Mouse (Mus musculus): ENCODE measurements at regions not wholly inside any gene's neighbourhood (a gene's known extent, or its start where the extent isn't known, plus 50 kb on each side); places are given as distances from the start of the nearest gene placed in this dataset.

GRCm38 (mm10) chr3:38360421-38360921, 124.2 kb downstream of the Ankrd50 start:
- no peak for ATAC-seq (ENCODE audit: insufficient read depth, low FRiP score, low read depth)
- no peaks in the 10 kb centered on the region for H3K36me3 ChIP-seq
- WGBS = 29% methylated on average over 3 of the region's 3 CpGs
- H3K27me3 ChIP-seq (replicated peaks) = no peaks in the 10 kb centered on the region
- H3K4me3 ChIP-seq (replicated peaks) = no peak overlapping the region
- H3K4me2 ChIP-seq = no peak overlapping the region
- no peak overlapping the region for H3K9ac ChIP-seq
- H3K4me1 ChIP-seq = no peaks in the 10 kb centered on the region
- H3K27ac ChIP-seq = peak overlapping the region; percentile 59
- H3K9me3 ChIP-seq = no peaks in the 10 kb centered on the region

GRCm38 (mm10) chr3:38357905-38358491, 126.6 kb downstream of the Ankrd50 start:
- Histone ChIP-seq H3K27ac (no peak overlapping the region), H3K9me3 (no peaks in the 10 kb centered on the region), H3K9ac (no peak overlapping the region), H3K36me3 (no peaks in the 10 kb centered on the region), H3K4me3 (replicated peaks) (no peak overlapping the region), H3K27me3 (replicated peaks) (no peaks in the 10 kb centered on the region), H3K4me1 (no peaks in the 10 kb centered on the region), H3K4me2 (no peak overlapping the region)
- no peak for ATAC-seq (ENCODE audit: insufficient read depth, low FRiP score, low read depth)
- WGBS = 16% methylated on average over 14 of the region's 14 CpGs

DNA sequence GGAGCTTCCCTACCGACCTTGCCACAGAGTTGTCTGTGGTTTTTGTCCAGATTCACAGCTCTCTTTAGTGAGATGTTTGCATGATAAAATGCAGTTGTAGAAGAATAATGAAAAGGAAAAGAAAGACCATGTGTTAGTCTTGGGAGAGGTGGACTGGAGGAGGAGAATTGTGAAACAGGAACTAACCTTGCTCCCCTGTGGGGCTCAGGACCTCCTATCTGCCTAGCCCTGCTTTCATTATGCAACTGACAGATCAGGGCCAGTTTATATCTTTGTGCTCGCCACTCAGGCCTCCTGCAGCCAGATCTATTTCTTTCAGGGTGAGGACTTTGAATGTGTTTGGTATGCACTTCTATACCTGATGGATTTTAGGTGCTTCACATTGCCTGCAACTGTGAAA, 140.4 kb downstream of the Ankrd50 start:
- WGBS = 43% methylated on average over 2 of the region's 2 CpGs
- no peaks in the 10 kb centered on the region for H3K27me3 ChIP-seq (replicated peaks)
- no peak for ATAC-seq (ENCODE audit: insufficient read depth, low FRiP score, low read depth)

GRCm38 (mm10) chr3:38341666-38342065, 143.0 kb downstream of the Ankrd50 start:
- WGBS = 92% methylated on average over 1 of the region's 1 CpGs
- ATAC-seq (ENCODE audit: insufficient read depth, low FRiP score, low read depth) = no peak

More for the DNA sequence above, 140.4 kb downstream of the Ankrd50 start:
- no peaks in the 10 kb centered on the region for H3K9me3 ChIP-seq
- no peak overlapping the region for H3K4me2 ChIP-seq
- no peak overlapping the region for H3K27ac ChIP-seq
- H3K4me1 ChIP-seq = no peaks in the 10 kb centered on the region
- H3K4me3 ChIP-seq (replicated peaks) = no peak overlapping the region
- H3K36me3 ChIP-seq = no peaks in the 10 kb centered on the region
- no peak overlapping the region for H3K9ac ChIP-seq

GRCm38 (mm10) chr3:38333321-38333910, 151.2 kb downstream of the Ankrd50 start:
- Histone ChIP-seq H3K36me3 (no peaks in the 10 kb centered on the region), H3K4me3 (replicated peaks) (no peak overlapping the region), H3K27me3 (replicated peaks) (no peaks in the 10 kb centered on the region), H3K4me2 (no peak overlapping the region), H3K9ac (no peak overlapping the region), H3K9me3 (no peaks in the 10 kb centered on the region), H3K4me1 (no peaks in the 10 kb centered on the region), H3K27ac (no peak overlapping the region)
- ATAC-seq (ENCODE audit: insufficient read depth, low FRiP score, low read depth) = no peak
- 61% methylated on average over 3 of the region's 3 CpGs for WGBS

More at GRCm38 (mm10) chr3:38341666-38342065, 143.0 kb downstream of the Ankrd50 start:
- H3K27me3 ChIP-seq (replicated peaks) = no peaks in the 10 kb centered on the region
- no peaks in the 10 kb centered on the region for H3K9me3 ChIP-seq
- no peaks in the 10 kb centered on the region for H3K4me1 ChIP-seq
- H3K4me3 ChIP-seq (replicated peaks) = no peak overlapping the region
- no peak overlapping the region for H3K27ac ChIP-seq
- H3K4me2 ChIP-seq = no peak overlapping the region
- H3K36me3 ChIP-seq = no peaks in the 10 kb centered on the region
- no peak overlapping the region for H3K9ac ChIP-seq

DNA sequence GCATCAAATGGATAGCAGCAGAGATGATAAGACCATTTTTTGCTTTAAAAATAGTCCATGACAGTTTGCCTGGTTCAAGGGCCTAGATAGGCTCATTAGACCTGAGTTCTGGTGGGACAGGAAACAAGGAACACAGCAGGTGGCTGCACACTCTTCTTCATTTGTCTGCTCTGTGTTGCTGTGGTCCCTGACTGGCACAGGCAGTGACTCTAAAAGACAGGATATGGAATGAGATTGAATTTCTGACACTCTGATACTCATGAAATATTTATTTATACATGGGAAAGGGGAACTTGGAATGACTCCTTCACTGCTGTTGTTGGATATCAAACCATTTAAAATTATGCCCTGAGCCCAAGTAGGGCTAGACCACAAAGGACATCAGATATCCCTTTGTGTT, 153.5 kb downstream of the Ankrd50 start:
- ATAC-seq (ENCODE audit: insufficient read depth, low FRiP score, low read depth) = no peak
- no peak overlapping the region for H3K4me3 ChIP-seq (replicated peaks)
- no peak overlapping the region for H3K4me2 ChIP-seq
- H3K9me3 ChIP-seq = no peaks in the 10 kb centered on the region
- H3K27me3 ChIP-seq (replicated peaks) = no peaks in the 10 kb centered on the region
- H3K27ac ChIP-seq = no peak overlapping the region
- H3K36me3 ChIP-seq = no peaks in the 10 kb centered on the region
- H3K9ac ChIP-seq = no peak overlapping the region
- H3K4me1 ChIP-seq = no peaks in the 10 kb centered on the region

DNA sequence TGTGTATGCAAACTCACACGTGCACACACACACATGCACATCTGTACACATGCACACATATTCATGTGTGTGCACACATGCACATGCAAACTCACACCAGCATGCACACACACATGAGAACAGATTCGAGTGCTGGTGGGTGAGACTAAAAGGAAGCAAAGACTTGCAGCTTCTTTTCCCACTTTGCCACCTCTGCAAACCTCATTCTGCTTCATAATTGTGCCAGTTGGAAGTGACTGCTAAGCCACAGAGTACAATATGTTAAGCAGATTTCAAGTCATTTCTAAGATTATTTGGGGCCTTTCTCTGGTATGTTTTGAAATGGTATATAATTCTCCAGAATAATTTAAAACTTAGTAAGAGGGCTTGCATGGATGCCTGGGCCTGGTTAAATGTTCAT, 157.4 kb downstream of the Ankrd50 start:
- Histone ChIP-seq H3K9ac (no peak overlapping the region), H3K4me3 (replicated peaks) (no peak overlapping the region), H3K4me1 (0 out of 2 replicates have a peak, but pooled peaks cover 3% of the 10 kb centered on the region), H3K36me3 (no peaks in the 10 kb centered on the region), H3K4me2 (no peak overlapping the region), H3K9me3 (no peaks in the 10 kb centered on the region), H3K27me3 (replicated peaks) (no peaks in the 10 kb centered on the region), H3K27ac (no peak overlapping the region)
- no peak for ATAC-seq (ENCODE audit: insufficient read depth, low FRiP score, low read depth)
- WGBS = 85% methylated on average over 2 of the region's 2 CpGs

DNA sequence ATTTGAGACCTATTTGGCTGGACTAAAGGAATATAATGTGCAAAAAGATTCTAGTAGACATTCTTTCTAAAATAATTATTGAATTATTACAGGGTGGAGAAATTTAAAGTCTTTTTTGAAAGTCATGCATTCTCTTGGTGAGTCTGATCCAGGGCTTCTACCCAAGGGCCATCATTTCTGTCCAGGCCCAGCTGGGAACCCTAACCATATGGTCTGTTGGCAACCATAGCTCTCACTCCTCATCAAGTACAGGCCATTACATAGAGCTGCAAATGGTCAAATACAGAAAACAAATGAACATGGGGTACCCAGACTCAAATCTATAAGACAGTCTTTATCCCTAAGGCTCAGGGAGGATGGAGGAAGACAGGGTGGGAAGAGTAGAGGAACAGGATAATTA, 158.4 kb downstream of the Ankrd50 start:
- Histone ChIP-seq H3K4me1 (peaks cover 3% of the 10 kb centered on the region; the same call in 1 of the 2 replicates), H3K4me2 (no peak overlapping the region), H3K27ac (no peak overlapping the region), H3K9ac (no peak overlapping the region), H3K9me3 (no peaks in the 10 kb centered on the region), H3K36me3 (no peaks in the 10 kb centered on the region), H3K4me3 (replicated peaks) (no peak overlapping the region), H3K27me3 (replicated peaks) (no peaks in the 10 kb centered on the region)
- ATAC-seq (ENCODE audit: insufficient read depth, low FRiP score, low read depth) = no peak

GRCm38 (mm10) chr3:38324663-38325062, 160.0 kb downstream of the Ankrd50 start:
- no peaks in the 10 kb centered on the region for H3K36me3 ChIP-seq
- no peaks in the 10 kb centered on the region for H3K27me3 ChIP-seq (replicated peaks)
- peaks cover 3% of the 10 kb centered on the region; the same call in 1 of the 2 replicates for H3K4me1 ChIP-seq
- no peaks in the 10 kb centered on the region for H3K9me3 ChIP-seq
- no peak for ATAC-seq (ENCODE audit: insufficient read depth, low FRiP score, low read depth)
- no peak overlapping the region for H3K9ac ChIP-seq
- H3K27ac ChIP-seq = peak overlapping the region; percentile 65; the same call in 1 of the 2 replicates
- H3K4me3 ChIP-seq (replicated peaks) = no peak overlapping the region
- H3K4me2 ChIP-seq = no peak overlapping the region
- WGBS = 61% methylated on average over 2 of the region's 2 CpGs

DNA sequence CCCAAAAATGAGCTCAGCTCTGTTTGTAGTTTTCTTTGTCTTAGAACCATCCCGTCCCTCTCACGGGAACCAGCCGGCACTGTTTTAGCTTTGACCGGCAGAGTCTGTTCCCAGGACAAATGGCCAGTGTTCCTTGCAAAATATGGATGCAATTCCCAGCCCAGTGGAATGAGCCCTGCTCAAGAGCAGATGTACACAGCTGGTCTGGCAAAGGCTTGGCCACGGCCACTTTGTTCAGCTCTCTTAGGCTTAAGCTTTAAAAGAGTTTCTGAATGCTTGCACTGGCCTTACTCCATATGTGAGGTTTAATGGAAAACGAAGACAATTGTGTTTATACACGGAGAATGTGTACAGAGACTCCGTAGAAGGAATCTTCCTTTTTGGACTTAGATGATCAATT, 162.2 kb downstream of the Ankrd50 start:
- Histone ChIP-seq H3K27ac (peak overlapping the region; percentile 65; the same call in 1 of the 2 replicates), H3K4me2 (no peak overlapping the region), H3K36me3 (no peaks in the 10 kb centered on the region), H3K9ac (no peak overlapping the region), H3K27me3 (replicated peaks) (no peaks in the 10 kb centered on the region), H3K9me3 (no peaks in the 10 kb centered on the region), H3K4me3 (replicated peaks) (no peak overlapping the region), H3K4me1 (peaks cover 3% of the 10 kb centered on the region; the same call in 1 of the 2 replicates)
- peak; percentile 88 for ATAC-seq (ENCODE audit: insufficient read depth, low FRiP score, low read depth)
- 31% methylated on average over 8 of the region's 8 CpGs for WGBS

- WGBS = 58% methylated on average over 3 of the region's 3 CpGs
- ATAC-seq (ENCODE audit: insufficient read depth, low FRiP score, low read depth) = no peak
- H3K27ac ChIP-seq = peak overlapping the region; percentile 72; the same call in 1 of the 2 replicates
Measured at GRCm38 (mm10) chr3:38321620-38322019, 163.0 kb downstream of the Ankrd50 start.

GRCm38 (mm10) chr3:38320998-38321397, 163.6 kb downstream of the Ankrd50 start:
- Histone ChIP-seq H3K27ac (no peak overlapping the region), H3K36me3 (no peaks in the 10 kb centered on the region), H3K27me3 (replicated peaks) (no peaks in the 10 kb centered on the region), H3K4me2 (no peak overlapping the region), H3K4me3 (replicated peaks) (no peak overlapping the region), H3K9ac (no peak overlapping the region), H3K4me1 (peaks cover 3% of the 10 kb centered on the region; the same call in 1 of the 2 replicates), H3K9me3 (no peaks in the 10 kb centered on the region)
- WGBS = 93% methylated on average over 6 of the region's 6 CpGs
- ATAC-seq (ENCODE audit: insufficient read depth, low FRiP score, low read depth) = no peak

More at GRCm38 (mm10) chr3:38321620-38322019, 163.0 kb downstream of the Ankrd50 start:
- H3K9me3 ChIP-seq = no peaks in the 10 kb centered on the region
- no peaks in the 10 kb centered on the region for H3K27me3 ChIP-seq (replicated peaks)
- H3K36me3 ChIP-seq = no peaks in the 10 kb centered on the region
- H3K9ac ChIP-seq = no peak overlapping the region
- peaks cover 3% of the 10 kb centered on the region; the same call in 1 of the 2 replicates for H3K4me1 ChIP-seq
- no peak overlapping the region for H3K4me2 ChIP-seq
- H3K4me3 ChIP-seq (replicated peaks) = no peak overlapping the region
